Mouse (Mus musculus) lung, postnatal 0 days (tissue): ENCODE results near the gene Pacsin2. TPM values are rescaled to one million over a fixed set of nuclear protein-coding genes. Genes with fewer than 3 reads are reported as not detected.
A peak's percentile ranks its signal among the peaks of the same experiment; 100 is the strongest.

Experiments
- ATAC-seq: fragments of 200-750 bp; cut with Nextera tagmentation; 2 replicates; pipeline ENCODE4 v1.8.0; 2017; ENCODE audit warnings: moderate library complexity
- DNase-seq: peaks from one replicate; pipeline ENCODE4 v3.0.0-alpha.2; 2016; ENCODE audit warnings: low spot score
- H3K27ac ChIP-seq: fragments of 300-500 bp; sonication (generic); 2 replicates; pipeline ENCODE4 v1.5.1; 2014; ENCODE audit warnings: antibody characterized with exemption, mild to moderate bottlenecking, low read length, mixed read lengths
- H3K27me3 ChIP-seq: fragments of 300-500 bp; sonication (generic); replicated peaks from 2 replicates; pipeline ENCODE4 v1.6.1; 2014; ENCODE audit warnings: low read length, mixed read lengths; ENCODE audit not compliant: insufficient read depth
- H3K36me3 ChIP-seq: fragments of 300-500 bp; sonication (generic); 2 replicates; pipeline ENCODE4 v1.6.1; 2014; ENCODE audit warnings: low read length, mixed read lengths; ENCODE audit not compliant: insufficient read depth
- H3K4me1 ChIP-seq: fragments of 300-500 bp; sonication (generic); 2 replicates; pipeline ENCODE4 v1.6.1; 2014; ENCODE audit warnings: antibody characterized with exemption, low read depth, low read length, mixed read lengths; ENCODE audit not compliant: insufficient read depth
- H3K4me2 ChIP-seq: fragments of 300-500 bp; sonication (generic); replicated peaks from 2 replicates; pipeline ENCODE4 v1.6.1; 2014; ENCODE audit warnings: low read depth, mild to moderate bottlenecking, low read length, moderate library complexity, mixed read lengths
- H3K4me3 ChIP-seq: fragments of 300-500 bp; sonication (generic); 2 replicates; pipeline ENCODE4 v1.5.1; 2014; ENCODE audit warnings: low read depth, low read length
- H3K9ac ChIP-seq: fragments of 300-500 bp; sonication (generic); replicated peaks from 2 replicates; pipeline ENCODE4 v1.6.1; 2014; ENCODE audit warnings: low read depth, mild to moderate bottlenecking
- H3K9me3 ChIP-seq: fragments of 300-500 bp; sonication (generic); 2 replicates; pipeline ENCODE4 v1.6.1; 2016; ENCODE audit warnings: low read length, mixed read lengths
- CTCF ChIP-seq: IDR thresholded peaks from 2 replicates; pipeline ENCODE4 v1.5.1; 2016; ENCODE audit warnings: antibody characterized with exemption, mild to moderate bottlenecking
- EP300 ChIP-seq: IDR thresholded peaks from 2 replicates; pipeline ENCODE4 v1.6.1; 2016; ENCODE audit warnings: antibody characterized with exemption, mild to moderate bottlenecking, control low read depth
- WGBS: fragments of 180-500 bp; shearing (Covaris S2); extraction: QIAGEN DNeasy Blood & Tissue Kit; methylation state at CpG from one replicate; pipeline ENCODE4 v1.1.7; 2014; 5-methylcytosine and 5-hydroxymethylcytosine counted together
- polyA plus RNA-seq: library from polyadenylated mRNA; unstranded; fragments of >200 nt; fragmentation: Nextera tagmentation; extraction: Ambion mirVana; gene quantifications from 2 replicates; pipeline ENCODE4 v1.2.1, GENCODE M21; 2015

Pacsin2 gene
- polyA plus RNA-seq, 1 experiment from 2014 or later: 46.7 TPM

DNA sequence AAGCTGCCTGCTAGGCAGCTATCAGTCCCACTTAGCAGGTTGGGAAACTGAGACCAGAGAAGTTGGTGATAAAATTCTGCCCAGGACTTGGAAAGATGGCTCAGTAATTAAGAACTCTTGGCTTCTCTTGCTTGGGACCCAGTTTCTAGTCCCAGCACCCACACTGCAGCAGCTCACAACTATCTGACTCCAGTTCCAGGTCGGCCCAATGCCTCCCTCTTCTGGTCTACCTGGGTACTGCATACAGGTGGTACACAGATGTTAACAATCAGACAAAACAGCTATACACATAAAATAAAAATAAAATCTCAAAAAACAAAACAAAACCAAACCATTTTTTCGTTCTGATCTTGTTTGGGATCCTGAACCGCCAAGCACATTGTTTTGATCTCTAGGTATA, 35.9 kb upstream of the Pacsin2 start:
- 48% methylated on average over 3 of the region's 3 CpGs for WGBS
- 0 out of 2 replicates have a peak, but pooled peaks cover 4% of the 10 kb centered on the region for H3K36me3 ChIP-seq
- ATAC-seq: no peak
- peak; percentile 71 for TF ChIP-seq CTCF
- TF ChIP-seq EP300: no peak
- no peaks in the 10 kb centered on the region for H3K9me3 ChIP-seq
- no peak overlapping the region for H3K9ac ChIP-seq
- H3K27me3 ChIP-seq: no peaks in the 10 kb centered on the region
- H3K4me2 ChIP-seq: no peak overlapping the region
- H3K4me1 ChIP-seq: no peaks in the 10 kb centered on the region
- no peak overlapping the region for H3K27ac ChIP-seq
- no peak overlapping the region for H3K4me3 ChIP-seq
- DNase-seq: no peak

DNA sequence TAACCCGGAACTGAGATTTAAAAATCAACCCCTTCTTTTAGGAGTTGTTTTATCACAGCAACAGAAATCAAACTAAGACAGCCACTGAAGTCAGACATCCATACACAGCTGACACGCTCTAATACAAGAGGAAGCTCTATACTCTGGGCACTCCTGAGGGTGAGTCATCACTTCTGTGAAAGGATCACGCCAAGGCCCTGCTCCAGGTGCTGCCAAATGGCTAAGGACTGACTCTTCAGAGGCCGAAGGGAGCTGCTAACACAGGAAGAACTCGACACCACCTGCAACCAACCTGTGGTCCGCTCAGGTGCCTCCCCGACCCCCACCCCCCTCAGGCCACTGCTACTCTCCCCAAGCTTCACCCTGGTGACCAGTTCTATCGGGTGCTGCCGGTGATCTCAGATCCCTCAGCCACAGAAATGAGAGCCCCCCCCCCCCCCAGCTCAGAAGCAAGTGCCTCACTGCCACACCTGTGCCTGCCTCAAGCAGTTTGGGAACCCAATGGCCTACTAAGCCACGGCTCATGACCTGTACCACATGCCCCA, 34.9 kb upstream of the Pacsin2 start:
- DNase-seq (peak; percentile 57), ATAC-seq (peak; percentile 70)
- Histone ChIP-seq H3K9ac (no peak overlapping the region), H3K4me1 (no peaks in the 10 kb centered on the region), H3K27me3 (no peaks in the 10 kb centered on the region), H3K36me3 (0 out of 2 replicates have a peak, but pooled peaks cover 4% of the 10 kb centered on the region), H3K27ac (no peak overlapping the region), H3K9me3 (no peaks in the 10 kb centered on the region), H3K4me2 (no peak overlapping the region), H3K4me3 (no peak overlapping the region)
- 74% methylated on average over 10 of the region's 10 CpGs for WGBS
- no peak for TF ChIP-seq CTCF
- TF ChIP-seq EP300: no peak

DNA sequence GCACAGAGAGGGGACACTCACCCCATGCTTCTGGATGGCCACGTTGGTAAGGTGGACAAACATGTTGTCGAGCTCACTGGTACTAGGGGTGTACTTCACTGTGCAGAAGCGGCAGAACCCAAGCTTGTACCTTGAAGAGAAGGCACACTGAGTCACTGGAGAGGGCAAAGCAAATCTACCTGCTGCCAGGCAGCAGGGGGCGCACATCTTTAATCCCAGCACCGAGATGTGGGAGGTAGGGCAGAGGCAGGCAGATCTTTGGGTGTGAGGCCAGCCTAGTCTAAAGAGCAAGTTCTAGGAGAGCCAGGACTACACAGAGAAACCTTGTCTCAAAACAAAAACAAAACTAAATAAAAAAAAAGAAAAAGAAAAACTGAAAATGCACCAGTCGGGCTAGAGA, 32.9 kb upstream of the Pacsin2 start:
- Histone ChIP-seq H3K27me3 (no peaks in the 10 kb centered on the region), H3K4me3 (no peak overlapping the region), H3K9me3 (no peaks in the 10 kb centered on the region), H3K9ac (no peak overlapping the region), H3K4me1 (no peaks in the 10 kb centered on the region), H3K4me2 (no peak overlapping the region), H3K36me3 (0 out of 2 replicates have a peak, but pooled peaks cover 4% of the 10 kb centered on the region), H3K27ac (no peak overlapping the region)
- ATAC-seq (no peak), DNase-seq (no peak)
- TF ChIP-seq EP300: no peak
- TF ChIP-seq CTCF: peak; percentile 39
- WGBS: 88% methylated on average over 6 of the region's 6 CpGs

DNA sequence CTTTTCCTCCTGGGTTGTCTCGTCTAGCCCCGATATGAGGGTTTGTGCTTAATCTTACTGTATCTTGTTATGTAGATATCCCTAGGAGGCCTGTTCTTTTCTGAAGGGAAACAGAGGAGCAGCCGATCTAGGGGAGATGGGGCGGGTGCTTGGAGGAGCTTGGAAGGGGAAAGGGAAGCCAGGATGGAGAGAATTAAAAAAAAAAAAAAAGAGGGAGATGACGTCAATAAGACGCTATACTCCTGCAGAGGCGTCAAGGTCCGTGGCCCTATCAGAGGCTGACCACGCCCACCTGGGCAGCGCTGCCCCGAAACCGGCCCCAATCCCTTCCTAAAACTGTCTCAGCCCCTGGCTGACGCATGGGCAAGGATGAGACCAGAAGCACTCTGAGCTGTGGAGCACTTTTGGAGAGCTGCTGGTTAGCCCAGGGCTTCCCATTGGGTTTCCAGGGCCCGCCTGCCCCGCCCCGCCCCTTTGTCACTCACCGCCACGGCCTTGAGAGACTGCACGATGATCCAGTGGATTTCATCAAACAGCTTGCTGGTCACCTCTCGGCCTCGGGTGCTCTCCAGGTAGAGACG, 31.5 kb upstream of the Pacsin2 start:
- no peak for DNase-seq
- H3K9me3 ChIP-seq: no peaks in the 10 kb centered on the region
- H3K4me1 ChIP-seq: no peaks in the 10 kb centered on the region
- H3K9ac ChIP-seq: no peak overlapping the region
- TF ChIP-seq EP300 (no peak), CTCF (no peak)
- H3K36me3 ChIP-seq: 0 out of 2 replicates have a peak, but pooled peaks cover 4% of the 10 kb centered on the region
- H3K4me2 ChIP-seq: no peak overlapping the region
- no peak; the same call in 1 of the 2 replicates for ATAC-seq
- 67% methylated on average over 22 of the region's 22 CpGs for WGBS
- H3K27me3 ChIP-seq: no peaks in the 10 kb centered on the region
- no peak overlapping the region for H3K4me3 ChIP-seq
- no peak overlapping the region for H3K27ac ChIP-seq

DNA sequence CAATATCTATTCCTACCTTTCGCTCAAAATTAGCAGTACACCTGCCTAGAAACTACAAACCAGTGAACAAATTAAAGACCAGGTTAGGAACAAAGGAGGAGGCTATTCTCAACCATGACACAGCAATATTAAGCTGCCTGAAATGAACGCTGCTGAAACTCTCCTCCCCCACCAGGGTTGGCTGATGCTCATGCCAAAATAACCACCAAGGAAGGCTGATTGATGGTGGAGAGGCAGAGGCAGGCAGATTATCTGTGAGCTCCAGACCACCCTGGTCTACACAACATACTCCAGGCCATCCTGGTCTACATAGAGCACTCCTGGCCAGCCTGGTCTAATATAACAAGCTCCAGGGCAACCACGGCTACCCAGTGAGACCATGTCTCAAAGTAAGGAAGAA, 30.8 kb upstream of the Pacsin2 start:
- no peak overlapping the region for H3K9ac ChIP-seq
- no peaks in the 10 kb centered on the region for H3K27me3 ChIP-seq
- H3K4me2 ChIP-seq: no peak overlapping the region
- no peak for DNase-seq
- ATAC-seq: no peak
- no peak overlapping the region for H3K27ac ChIP-seq
- TF ChIP-seq EP300 (no peak), CTCF (no peak)
- no peaks in the 10 kb centered on the region for H3K4me1 ChIP-seq
- H3K4me3 ChIP-seq: no peak overlapping the region
- H3K36me3 ChIP-seq: 0 out of 2 replicates have a peak, but pooled peaks cover 4% of the 10 kb centered on the region
- H3K9me3 ChIP-seq: no peaks in the 10 kb centered on the region
- WGBS: 77% methylated on average over 3 of the region's 3 CpGs

DNA sequence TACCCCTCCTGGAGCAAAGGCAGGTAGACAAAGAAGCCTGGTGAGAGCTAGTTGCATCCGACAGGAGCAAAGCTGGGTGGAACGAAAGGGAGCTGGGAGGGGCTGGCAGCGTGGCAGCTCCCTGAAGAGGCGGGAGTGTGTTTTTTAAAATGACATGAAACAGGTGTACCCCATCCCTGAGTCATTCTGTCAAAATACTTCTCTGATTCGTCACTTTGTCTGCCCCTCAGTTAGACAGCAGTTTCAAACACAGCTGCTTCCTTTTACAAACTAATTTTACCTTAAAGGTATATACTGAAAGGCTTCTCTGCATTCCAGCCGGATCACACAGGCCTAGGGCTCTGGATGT, 30.1 kb upstream of the Pacsin2 start:
- no peak for DNase-seq
- no peak overlapping the region for H3K4me3 ChIP-seq
- TF ChIP-seq CTCF: no peak
- TF ChIP-seq EP300: no peak
- WGBS: 66% methylated on average over 6 of the region's 6 CpGs
- H3K27ac ChIP-seq: no peak overlapping the region
- H3K9ac ChIP-seq: no peak overlapping the region
- no peak for ATAC-seq
- H3K4me2 ChIP-seq: no peak overlapping the region
- no peaks in the 10 kb centered on the region for H3K9me3 ChIP-seq
- H3K27me3 ChIP-seq: no peaks in the 10 kb centered on the region
- H3K36me3 ChIP-seq: 0 out of 2 replicates have a peak, but pooled peaks cover 4% of the 10 kb centered on the region
- no peaks in the 10 kb centered on the region for H3K4me1 ChIP-seq
